Mouse (Mus musculus): ENCODE data around the gene Mea1. TPM values are rescaled to one million over a fixed set of nuclear protein-coding genes. Genes with fewer than 3 reads are reported as not detected.

Mea1 gene
- polyA plus RNA-seq, 1 experiment, result 55.7 TPM

- TF ChIP-seq CTCF (IDR thresholded peaks at IDR 0.05; ENCODE audit: borderline replicate concordance, control insufficient read depth, extremely low read depth, insufficient read depth, low read length, poor library complexity) (no peak), POLR2A (IDR thresholded peaks at IDR 0.05; ENCODE audit: control insufficient read depth, extremely low read depth, insufficient read depth, low read length, poor library complexity) (no peak)
- peak; percentile 41 for DNase-seq
- H3K4me1 ChIP-seq (replicated peaks; ENCODE audit: control insufficient read depth, insufficient read depth, low read length), result peaks cover 18% of the 10 kb centered on the region
- no peaks in the 10 kb centered on the region for H3K27me3 ChIP-seq (ENCODE audit: control insufficient read depth, insufficient read depth, low read length)
- no peak overlapping the region for H3K27ac ChIP-seq (ENCODE audit: control insufficient read depth, insufficient read depth, low read length)
- peaks cover 14% of the 10 kb centered on the region for H3K36me3 ChIP-seq (ENCODE audit: control insufficient read depth, insufficient read depth, low read length)
- 2% methylated on average over 33 of the region's 34 CpGs for WGBS
- H3K4me3 ChIP-seq (ENCODE audit: control insufficient read depth, insufficient read depth, low read length), result peak overlapping the region; percentile 72
Observed at GRCm38 (mm10) chr17:46679843-46680759, 1.5 kb downstream of the Mea1 start.

- whole genome bisulfite sequencing, result 1% methylated on average over 49 of the region's 49 CpGs
Observed at GRCm38 (mm10) chr17:46680760-46681373, 2.3 kb downstream of the Mea1 start, which contains the start of gene Klhdc3. Klhdc3 (minus strand) TSS chr17:46680914.

GRCm38 (mm10) chr17:46681466-46682118 lies 3.0 kb downstream of the Mea1 start:
- peaks cover 18% of the 10 kb centered on the region for H3K36me3 ChIP-seq (ENCODE audit: control insufficient read depth, insufficient read depth, low read length)
- TF ChIP-seq CTCF (IDR thresholded peaks at IDR 0.05; ENCODE audit: borderline replicate concordance, control insufficient read depth, extremely low read depth, insufficient read depth, low read length, poor library complexity) (no peak), POLR2A (IDR thresholded peaks at IDR 0.05; ENCODE audit: control insufficient read depth, extremely low read depth, insufficient read depth, low read length, poor library complexity) (no peak)
- H3K27me3 ChIP-seq (ENCODE audit: control insufficient read depth, insufficient read depth, low read length), result no peaks in the 10 kb centered on the region
- H3K4me1 ChIP-seq (replicated peaks; ENCODE audit: control insufficient read depth, insufficient read depth, low read length), result peaks cover 20% of the 10 kb centered on the region
- peak overlapping the region; percentile 53 for H3K4me3 ChIP-seq (ENCODE audit: control insufficient read depth, insufficient read depth, low read length)
- no peak overlapping the region for H3K27ac ChIP-seq (ENCODE audit: control insufficient read depth, insufficient read depth, low read length)
- 42% methylated on average over 12 of the region's 12 CpGs for WGBS
- DNase-seq, result no peak

More at GRCm38 (mm10) chr17:46680760-46681373, 2.3 kb downstream of the Mea1 start, which contains the start of gene Klhdc3:
- H3K36me3 ChIP-seq (ENCODE audit: control insufficient read depth, insufficient read depth, low read length), result peaks cover 18% of the 10 kb centered on the region
- TF ChIP-seq CTCF (IDR thresholded peaks at IDR 0.05; ENCODE audit: borderline replicate concordance, control insufficient read depth, extremely low read depth, insufficient read depth, low read length, poor library complexity) (no peak), POLR2A (IDR thresholded peaks at IDR 0.05; ENCODE audit: control insufficient read depth, extremely low read depth, insufficient read depth, low read length, poor library complexity) (0 out of 2 replicates have a peak, but pooled peaks have one; percentile 28)
- no peak within 1 kb of the TSS for H3K27ac ChIP-seq (ENCODE audit: control insufficient read depth, insufficient read depth, low read length)
- peak; percentile 97 for DNase-seq
- peaks cover 20% of the 10 kb centered on the region for H3K4me1 ChIP-seq (replicated peaks; ENCODE audit: control insufficient read depth, insufficient read depth, low read length)
- no peaks in the 10 kb centered on the region for H3K27me3 ChIP-seq (ENCODE audit: control insufficient read depth, insufficient read depth, low read length)
- H3K4me3 ChIP-seq (ENCODE audit: control insufficient read depth, insufficient read depth, low read length), result peak within 1 kb of the TSS; percentile 72

GRCm38 (mm10) chr17:46682654-46683389 lies 4.2 kb downstream of the Mea1 start:
- no peak overlapping the region for H3K27ac ChIP-seq (ENCODE audit: control insufficient read depth, insufficient read depth, low read length)
- TF ChIP-seq CTCF (IDR thresholded peaks at IDR 0.05; ENCODE audit: borderline replicate concordance, control insufficient read depth, extremely low read depth, insufficient read depth, low read length, poor library complexity) (no peak), POLR2A (IDR thresholded peaks at IDR 0.05; ENCODE audit: control insufficient read depth, extremely low read depth, insufficient read depth, low read length, poor library complexity) (no peak)
- no peak overlapping the region for H3K4me3 ChIP-seq (ENCODE audit: control insufficient read depth, insufficient read depth, low read length)
- peaks cover 18% of the 10 kb centered on the region for H3K36me3 ChIP-seq (ENCODE audit: control insufficient read depth, insufficient read depth, low read length)
- DNase-seq, result no peak
- no peaks in the 10 kb centered on the region for H3K27me3 ChIP-seq (ENCODE audit: control insufficient read depth, insufficient read depth, low read length)
- WGBS, result 96% methylated on average over 16 of the region's 16 CpGs
- peaks cover 20% of the 10 kb centered on the region for H3K4me1 ChIP-seq (replicated peaks; ENCODE audit: control insufficient read depth, insufficient read depth, low read length)

- WGBS, result 79% methylated on average over 6 of the region's 6 CpGs
- Histone ChIP-seq H3K27me3 (ENCODE audit: control insufficient read depth, insufficient read depth, low read length) (no peaks in the 10 kb centered on the region), H3K4me3 (ENCODE audit: control insufficient read depth, insufficient read depth, low read length) (no peak overlapping the region), H3K27ac (ENCODE audit: control insufficient read depth, insufficient read depth, low read length) (peak overlapping the region; percentile 35; the same call in 1 of the 2 replicates), H3K4me1 (replicated peaks; ENCODE audit: control insufficient read depth, insufficient read depth, low read length) (peaks cover 8% of the 10 kb centered on the region; the same call in 1 of the 2 replicates), H3K36me3 (ENCODE audit: control insufficient read depth, insufficient read depth, low read length) (peaks cover 18% of the 10 kb centered on the region)
- DNase-seq, result no peak
- TF ChIP-seq CTCF (IDR thresholded peaks at IDR 0.05; ENCODE audit: borderline replicate concordance, control insufficient read depth, extremely low read depth, insufficient read depth, low read length, poor library complexity), result no peak
- TF ChIP-seq POLR2A (IDR thresholded peaks at IDR 0.05; ENCODE audit: control insufficient read depth, extremely low read depth, insufficient read depth, low read length, poor library complexity), result no peak
Observed at GRCm38 (mm10) chr17:46685913-46686312, 7.3 kb downstream of the Mea1 start.
